Mouse (Mus musculus) cortical plate, adult 2 months (tissue): Measurements from ENCODE around the gene Cxcr5.

ENCODE experiments used
- CTCF ChIP-seq: fragments of 200-500 bp; IDR thresholded peaks from 2 replicates; pipeline ENCODE4 v1.5.1; 2011; ENCODE audit warnings: mild to moderate bottlenecking, control low read depth, low read length; ENCODE audit not compliant: insufficient read depth; ENCODE audit errors: extremely low read depth
- POLR2A ChIP-seq: fragments of 200-500 bp; IDR thresholded peaks from 2 replicates; pipeline ENCODE4 v1.6.1; 2011; ENCODE audit warnings: mild to moderate bottlenecking, low read length, control low read depth; ENCODE audit not compliant: insufficient read depth; ENCODE audit errors: extremely low read depth

GRCm38 (mm10) chr9:44484311-44485104, 77.2 kb downstream of the Cxcr5 start:
- TF ChIP-seq POLR2A (no peak), CTCF (no peak)
